Mouse (Mus musculus) bone marrow macrophage, adult 2 months (primary cell): ENCODE data around the gene Cfap54. TPM values are rescaled to one million over a fixed set of nuclear protein-coding genes. Genes with fewer than 3 reads are reported as not detected.

ENCODE experiments used
- H3K27ac ChIP-seq: 2 replicates; pipeline ENCODE4 v1.5.1; 2012; ENCODE audit warnings: low read depth, low read length; ENCODE audit not compliant: insufficient read depth
- H3K4me1 ChIP-seq: 2 replicates; pipeline ENCODE4 v1.6.1; 2012; ENCODE audit warnings: low read length; ENCODE audit not compliant: control insufficient read depth, insufficient read depth
- H3K4me3 ChIP-seq: 2 replicates; pipeline ENCODE4 v1.5.1; 2012; ENCODE audit warnings: mild to moderate bottlenecking, low read length, moderate library complexity; ENCODE audit not compliant: insufficient read depth
- CTCF ChIP-seq: IDR thresholded peaks from 2 replicates; pipeline ENCODE4 v1.5.1; 2012; ENCODE audit warnings: low read depth, mild to moderate bottlenecking, low read length, moderate library complexity
- POLR2A ChIP-seq: IDR thresholded peaks from 2 replicates; pipeline ENCODE4 v1.6.1; 2012; ENCODE audit warnings: mild to moderate bottlenecking, low read depth, low read length, borderline replicate concordance
- polyA plus RNA-seq: library from polyadenylated mRNA; stranded (reverse); fragments of >200 nt; gene quantifications from 2 replicates; pipeline ENCODE4 v1.2.4, GENCODE M21; 2012; ENCODE audit not compliant: missing spikeins, insufficient read depth, insufficient read length

The Cfap54 gene
- polyA plus RNA-seq, 1 experiment: not detected

DNA sequence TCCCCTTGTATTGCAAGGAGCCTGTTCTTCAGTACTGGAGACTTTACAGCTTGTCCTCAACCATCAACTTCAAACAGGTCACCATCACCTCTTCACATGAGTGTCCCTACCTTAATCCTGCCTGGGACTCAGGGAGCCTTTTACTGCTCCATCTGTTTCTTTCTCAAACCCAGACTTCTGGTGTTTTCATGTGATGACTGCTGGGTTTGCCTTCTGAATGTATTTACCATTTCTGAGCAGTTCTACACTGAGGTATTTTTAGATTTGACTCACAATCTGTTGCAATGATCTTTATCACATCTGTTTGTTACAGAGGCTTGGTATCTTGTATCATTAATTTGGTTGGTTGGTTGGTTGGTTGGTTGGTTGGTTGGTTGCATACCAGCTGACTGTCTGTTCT is 88.9 kb downstream of the Cfap54 start:
- Histone ChIP-seq H3K27ac (no peak overlapping the region), H3K4me3 (no peak overlapping the region), H3K4me1 (no peaks in the 10 kb centered on the region)
- TF ChIP-seq POLR2A (no peak), CTCF (no peak)

DNA sequence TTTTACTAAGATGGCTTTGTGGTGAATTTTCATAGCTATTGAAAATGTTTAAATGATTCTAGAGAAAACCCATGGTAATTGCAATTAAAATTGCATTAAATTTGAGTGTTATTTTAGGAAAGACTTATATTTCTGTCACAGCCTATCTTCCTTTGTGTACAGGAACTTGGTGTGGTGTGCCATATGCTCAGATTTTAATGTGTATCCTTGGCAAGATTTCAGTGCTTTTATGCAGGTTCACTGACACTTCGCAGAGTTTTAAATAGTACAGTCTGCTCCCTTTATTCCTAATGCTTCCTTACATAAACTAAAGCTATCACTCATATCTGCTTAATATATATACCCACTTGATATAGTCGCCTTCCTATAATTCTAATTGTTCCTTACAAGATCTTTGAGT is 90.8 kb downstream of the Cfap54 start:
- H3K27ac ChIP-seq: no peak overlapping the region
- TF ChIP-seq POLR2A (no peak), CTCF (no peak)
- H3K4me3 ChIP-seq: no peak overlapping the region
- H3K4me1 ChIP-seq: no peaks in the 10 kb centered on the region

DNA sequence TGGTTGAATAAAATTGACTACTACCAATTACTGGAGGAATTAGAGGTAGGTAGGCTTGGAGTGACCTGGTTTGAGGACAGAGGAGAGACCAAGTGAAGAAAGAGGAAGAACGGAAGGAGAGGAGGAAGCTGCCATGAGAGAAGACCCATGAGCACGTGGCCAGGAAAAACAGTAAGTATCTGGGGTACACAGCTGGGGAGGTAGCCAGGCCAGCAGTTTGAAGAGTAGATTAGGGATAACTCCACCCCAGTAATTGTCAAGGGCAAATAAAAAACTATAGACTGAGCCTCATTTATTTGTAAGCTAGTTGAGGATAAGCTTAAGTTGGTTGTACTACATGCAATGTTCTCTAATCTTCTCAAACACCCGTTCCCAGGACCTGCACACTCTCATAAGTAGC is 116.3 kb downstream of the Cfap54 start:
- TF ChIP-seq CTCF (no peak), POLR2A (no peak)
- no peaks in the 10 kb centered on the region for H3K4me1 ChIP-seq
- H3K4me3 ChIP-seq: no peak overlapping the region
- H3K27ac ChIP-seq: no peak overlapping the region

DNA sequence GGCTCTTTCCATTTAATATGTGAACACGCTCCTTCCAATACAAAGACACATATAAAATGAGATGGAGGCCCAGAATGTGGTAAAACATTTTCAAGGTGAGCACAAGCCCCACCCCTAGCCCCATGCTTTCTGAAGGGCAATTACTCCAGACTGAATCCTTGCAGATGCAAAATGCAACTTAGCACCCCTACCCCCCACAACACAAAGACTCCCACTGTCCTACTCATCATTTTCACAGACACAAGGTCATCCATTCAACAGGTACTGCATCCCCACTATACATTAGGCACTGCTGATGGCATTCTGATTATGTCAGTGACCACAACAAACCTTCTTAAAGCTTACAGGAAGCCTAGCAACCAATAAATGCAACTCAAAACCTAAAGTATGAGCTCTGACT is 131.4 kb downstream of the Cfap54 start:
- no peak overlapping the region for H3K4me3 ChIP-seq
- no peak overlapping the region for H3K27ac ChIP-seq
- TF ChIP-seq CTCF (no peak), POLR2A (no peak)
- no peaks in the 10 kb centered on the region for H3K4me1 ChIP-seq

DNA sequence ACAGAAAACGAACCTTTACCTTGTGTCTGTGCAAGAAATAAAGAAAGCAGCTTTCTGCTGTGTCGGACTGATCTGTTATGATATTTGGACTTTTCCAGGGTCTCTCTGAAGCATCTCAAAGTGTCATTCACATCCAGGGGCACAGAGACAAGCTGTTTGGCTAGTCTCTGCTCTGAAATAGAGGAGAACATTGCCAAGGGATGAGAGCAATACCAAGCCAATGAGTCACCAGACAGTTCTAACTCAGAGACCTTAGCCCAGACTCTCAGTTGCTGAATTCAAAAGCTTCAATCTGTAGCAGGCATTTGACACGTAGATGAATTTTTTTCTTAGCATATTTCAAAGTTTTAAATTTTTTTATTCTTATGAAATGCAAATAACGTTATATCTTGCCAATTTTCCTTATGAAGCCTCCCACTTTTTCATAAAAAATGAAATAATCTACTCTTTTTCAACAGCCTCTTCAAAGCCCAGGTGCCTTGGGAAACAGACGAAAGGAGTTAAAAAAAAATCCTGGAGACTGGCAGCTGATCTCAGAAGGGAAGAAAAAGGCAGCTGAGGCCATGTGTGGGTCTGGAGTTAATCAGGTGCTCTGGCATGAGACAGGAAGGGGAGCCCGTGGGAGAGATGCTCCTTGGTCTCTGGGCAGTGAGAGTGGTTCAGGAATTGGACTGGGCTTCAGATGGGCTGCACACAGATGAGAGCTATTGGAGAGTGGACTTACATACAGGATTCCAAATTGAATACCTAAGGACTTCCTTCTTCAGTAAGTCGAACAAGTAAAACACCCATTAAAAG is 138.4 kb downstream of the Cfap54 start:
- no peak overlapping the region for H3K4me3 ChIP-seq
- TF ChIP-seq POLR2A (no peak), CTCF (no peak)
- no peaks in the 10 kb centered on the region for H3K4me1 ChIP-seq
- no peak overlapping the region for H3K27ac ChIP-seq

DNA sequence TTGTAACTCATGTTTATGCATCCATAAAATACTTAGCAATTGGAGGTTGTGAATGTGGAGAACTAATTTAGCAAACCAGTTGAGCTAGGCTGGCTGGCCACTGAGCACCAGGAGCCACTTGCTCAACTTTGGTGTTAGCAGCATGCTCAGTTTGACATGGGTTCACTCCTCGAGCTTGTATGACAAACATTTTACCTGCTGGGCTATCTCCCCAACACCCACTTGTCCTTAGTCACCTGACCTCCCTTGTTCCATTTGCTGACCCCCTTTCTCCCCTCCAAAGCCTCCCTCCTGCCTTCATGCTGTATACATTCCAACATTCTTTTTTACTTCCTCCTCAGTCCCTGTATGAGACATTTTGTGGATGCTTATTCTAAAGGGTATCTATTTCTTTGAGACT is 139.8 kb downstream of the Cfap54 start:
- H3K4me3 ChIP-seq: no peak overlapping the region
- H3K27ac ChIP-seq: no peak overlapping the region
- TF ChIP-seq CTCF (no peak), POLR2A (no peak)
- H3K4me1 ChIP-seq: no peaks in the 10 kb centered on the region

DNA sequence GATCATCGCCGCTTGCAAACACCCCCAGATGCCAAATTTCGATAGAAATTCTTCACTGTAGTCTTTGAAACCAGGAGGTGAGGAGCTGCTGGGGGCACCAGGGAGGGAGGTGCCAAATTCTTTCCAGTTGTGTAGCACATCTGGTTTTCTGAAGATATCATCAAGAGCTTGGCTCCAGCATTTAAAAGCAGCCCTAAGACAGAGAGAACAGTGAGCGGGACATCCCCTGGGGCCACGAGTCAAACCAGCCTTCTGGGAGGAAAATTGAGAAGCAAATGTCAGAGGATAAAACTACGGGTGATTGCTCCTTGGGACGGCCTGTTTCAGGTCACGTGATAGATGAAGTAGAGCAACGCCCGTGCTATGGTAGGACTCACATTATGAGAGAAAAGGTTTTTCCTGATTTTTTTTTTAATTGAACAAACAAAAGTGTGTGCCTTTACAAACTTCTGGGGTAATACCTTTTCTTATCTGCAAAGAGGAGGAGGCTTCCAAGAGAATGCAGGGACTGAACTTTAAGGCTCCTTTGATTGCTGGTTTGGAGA is 143.6 kb downstream of the Cfap54 start:
- no peak overlapping the region for H3K27ac ChIP-seq
- TF ChIP-seq POLR2A: no peak
- no peak for TF ChIP-seq CTCF
- H3K4me1 ChIP-seq: no peaks in the 10 kb centered on the region
- H3K4me3 ChIP-seq: no peak overlapping the region

DNA sequence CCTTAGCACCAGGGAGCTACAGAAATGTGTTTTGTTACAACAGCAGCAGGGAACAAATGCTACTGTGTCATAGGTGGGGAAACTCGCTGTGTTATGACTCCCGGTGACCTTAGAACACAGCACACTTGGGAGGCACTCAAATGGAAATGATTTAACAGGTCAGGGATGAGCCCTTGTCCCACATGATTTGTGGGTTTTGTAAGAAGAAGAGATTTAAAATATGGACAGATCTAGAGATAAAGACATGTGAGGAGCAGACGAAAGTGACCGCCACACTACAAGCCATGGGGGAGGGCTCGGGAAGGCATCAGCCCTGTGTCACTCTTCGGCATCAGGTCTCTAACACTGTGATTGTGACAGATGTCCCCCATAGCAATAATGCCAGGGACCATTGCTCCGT is 144.3 kb downstream of the Cfap54 start:
- no peaks in the 10 kb centered on the region for H3K4me1 ChIP-seq
- H3K4me3 ChIP-seq: no peak overlapping the region
- TF ChIP-seq POLR2A: no peak
- TF ChIP-seq CTCF: no peak

DNA sequence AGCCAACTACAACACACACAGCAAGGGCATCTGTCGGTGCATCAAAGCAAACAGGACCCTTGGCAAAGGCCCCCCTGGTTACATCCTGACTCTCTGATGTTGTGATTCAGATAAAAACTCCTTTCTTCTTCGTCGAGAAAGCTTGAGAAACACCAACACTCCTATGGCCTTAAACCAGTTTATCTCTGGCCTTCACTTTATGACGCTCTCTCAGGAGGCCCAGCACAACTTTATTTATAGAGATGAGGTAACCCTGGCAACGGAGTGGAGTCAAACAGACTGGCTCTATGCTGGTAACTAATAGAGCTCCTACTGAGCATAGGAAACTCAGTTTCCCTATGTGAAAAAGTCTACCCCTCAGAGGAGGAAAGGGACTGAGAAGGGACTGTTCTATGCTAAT is 146.9 kb downstream of the Cfap54 start:
- TF ChIP-seq POLR2A: no peak
- no peak for TF ChIP-seq CTCF
- no peaks in the 10 kb centered on the region for H3K4me1 ChIP-seq
- no peak overlapping the region for H3K4me3 ChIP-seq
- no peak overlapping the region for H3K27ac ChIP-seq

More for the DNA sequence above, 144.3 kb downstream of the Cfap54 start:
- H3K27ac ChIP-seq: no peak overlapping the region

DNA sequence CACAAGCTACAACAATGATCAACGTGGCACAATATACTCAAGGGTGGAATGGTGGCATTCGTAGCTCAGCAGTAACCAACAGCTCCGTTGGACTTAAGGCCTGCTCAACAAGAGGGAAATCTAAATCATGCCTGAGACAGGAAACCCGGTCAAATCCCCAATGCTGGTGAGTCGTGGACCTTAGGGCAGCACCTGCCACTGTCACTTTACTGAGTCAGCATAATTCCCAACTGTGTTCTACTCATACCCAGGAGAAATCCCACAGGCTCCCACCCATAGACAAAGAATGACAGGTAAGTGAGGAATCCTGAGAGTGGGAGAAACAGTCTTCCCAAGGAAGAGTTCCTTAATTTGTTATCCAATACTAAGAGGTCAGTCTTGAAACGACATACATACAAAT is 147.8 kb downstream of the Cfap54 start:
- no peak overlapping the region for H3K27ac ChIP-seq
- H3K4me1 ChIP-seq: no peaks in the 10 kb centered on the region
- TF ChIP-seq CTCF (no peak), POLR2A (no peak)
- no peak overlapping the region for H3K4me3 ChIP-seq
